Mouse (Mus musculus): ENCODE data around the gene Rasgef1b.

Gene Rasgef1b

GRCm38 (mm10) chr5:99252203-99253135 is 476.4 kb downstream of the Rasgef1b start:
- DNase-seq (ENCODE audit: inconsistent ontology term) = peak; percentile 97

- peak; percentile 33 for DNase-seq (ENCODE audit: inconsistent ontology term)
Observed at GRCm38 (mm10) chr5:99251379-99252202, 477.3 kb downstream of the Rasgef1b start.

GRCm38 (mm10) chr5:99250820-99251219 is 478.0 kb downstream of the Rasgef1b start:
- DNase-seq (ENCODE audit: inconsistent ontology term) = no peak

GRCm38 (mm10) chr5:99248501-99248900 is 480.4 kb downstream of the Rasgef1b start:
- peak; percentile 89 for DNase-seq (ENCODE audit: inconsistent ontology term)

- no peak for DNase-seq (ENCODE audit: inconsistent ontology term)
Observed at GRCm38 (mm10) chr5:99247915-99248314, 480.9 kb downstream of the Rasgef1b start.

- DNase-seq (ENCODE audit: inconsistent ontology term) = no peak
Observed at GRCm38 (mm10) chr5:99247441-99247840, 481.4 kb downstream of the Rasgef1b start.

- DNase-seq (ENCODE audit: inconsistent ontology term) = no peak
Observed at GRCm38 (mm10) chr5:99246972-99247371, 481.9 kb downstream of the Rasgef1b start.

- no peak for DNase-seq (ENCODE audit: inconsistent ontology term)
Observed at GRCm38 (mm10) chr5:99241988-99242740, 486.7 kb downstream of the Rasgef1b start.

- DNase-seq (ENCODE audit: inconsistent ontology term) = no peak
Observed at GRCm38 (mm10) chr5:99240501-99240900, 488.4 kb downstream of the Rasgef1b start.

GRCm38 (mm10) chr5:99239677-99240076 is 489.2 kb downstream of the Rasgef1b start:
- no peak for DNase-seq (ENCODE audit: inconsistent ontology term)

GRCm38 (mm10) chr5:99238150-99238549 is 490.7 kb downstream of the Rasgef1b start:
- DNase-seq (ENCODE audit: inconsistent ontology term) = no peak

- DNase-seq (ENCODE audit: inconsistent ontology term) = no peak
Observed at GRCm38 (mm10) chr5:99236888-99237752, 491.7 kb downstream of the Rasgef1b start.

- DNase-seq (ENCODE audit: inconsistent ontology term) = no peak
Observed at GRCm38 (mm10) chr5:99236431-99236830, 492.4 kb downstream of the Rasgef1b start.

- DNase-seq (ENCODE audit: inconsistent ontology term) = no peak
Observed at GRCm38 (mm10) chr5:99234275-99234674, 494.6 kb downstream of the Rasgef1b start.

GRCm38 (mm10) chr5:99233176-99233575 is 495.7 kb downstream of the Rasgef1b start:
- DNase-seq (ENCODE audit: inconsistent ontology term) = no peak

GRCm38 (mm10) chr5:99232410-99232809 is 496.5 kb downstream of the Rasgef1b start:
- no peak for DNase-seq (ENCODE audit: inconsistent ontology term)

- DNase-seq (ENCODE audit: inconsistent ontology term) = peak; percentile 85
Observed at GRCm38 (mm10) chr5:99230476-99230875, 498.4 kb downstream of the Rasgef1b start.

GRCm38 (mm10) chr5:99227361-99227760 is 501.5 kb downstream of the Rasgef1b start:
- DNase-seq (ENCODE audit: inconsistent ontology term) = no peak

GRCm38 (mm10) chr5:99224571-99225011 is 504.3 kb downstream of the Rasgef1b start:
- peak; percentile 91 for DNase-seq (ENCODE audit: inconsistent ontology term)

- DNase-seq (ENCODE audit: inconsistent ontology term) = peak; percentile 65
Observed at GRCm38 (mm10) chr5:99223869-99224498, 504.9 kb downstream of the Rasgef1b start.
